Mouse (Mus musculus) embryonic facial prominence, embryonic 11.5 days (tissue): ENCODE results near the gene Hand1. TPM values are rescaled to one million over a fixed set of nuclear protein-coding genes. Genes with fewer than 3 reads are reported as not detected.

ENCODE experiments used
- ATAC-seq: fragments of 200-750 bp; cut with Nextera tagmentation; replicated peaks from 2 replicates; pipeline ENCODE4 v1.8.0; 2017; ENCODE audit warnings: low read depth; ENCODE audit not compliant: insufficient number of reproducible peaks, low FRiP score, low TSS enrichment
- DNase-seq: peaks from one replicate; pipeline ENCODE4 v3.0.0-alpha.2; 2015; ENCODE audit warnings: low spot score
- H3K27ac ChIP-seq: fragments of 300-500 bp; sonication (generic); replicated peaks from 2 replicates; pipeline ENCODE4 v1.5.1; 2014; ENCODE audit warnings: mild to moderate bottlenecking, low read depth, low read length, control low read depth
- H3K27me3 ChIP-seq: fragments of 300-500 bp; sonication (generic); 2 replicates; pipeline ENCODE4 v1.6.1; 2014; ENCODE audit warnings: mild to moderate bottlenecking, low read length, moderate library complexity, mixed read lengths; ENCODE audit not compliant: control insufficient read depth, insufficient read depth
- H3K36me3 ChIP-seq: fragments of 300-500 bp; sonication (generic); replicated peaks from 2 replicates; pipeline ENCODE4 v1.6.1; 2014; ENCODE audit warnings: low read depth, mild to moderate bottlenecking, low read length, moderate library complexity, mixed read lengths; ENCODE audit not compliant: control insufficient read depth, insufficient read depth
- H3K4me1 ChIP-seq: fragments of 300-500 bp; sonication (generic); 2 replicates; pipeline ENCODE4 v1.6.1; 2014; ENCODE audit warnings: low read length, mixed read lengths; ENCODE audit not compliant: control insufficient read depth, insufficient read depth
- H3K4me2 ChIP-seq: fragments of 300-500 bp; sonication (generic); 2 replicates; pipeline ENCODE4 v1.6.1; 2014; ENCODE audit warnings: low read depth, mild to moderate bottlenecking, control low read depth, low read length, moderate library complexity
- H3K4me3 ChIP-seq: fragments of 300-500 bp; sonication (generic); 2 replicates; pipeline ENCODE4 v1.5.1; 2014; ENCODE audit warnings: low read depth, low read length, control low read depth
- H3K9ac ChIP-seq: fragments of 300-500 bp; sonication (generic); replicated peaks from 2 replicates; pipeline ENCODE4 v1.6.1; 2014; ENCODE audit warnings: mild to moderate bottlenecking, control low read depth, low read length
- H3K9me3 ChIP-seq: fragments of 300-500 bp; sonication (generic); replicated peaks from 2 replicates; pipeline ENCODE4 v1.6.1; 2016; ENCODE audit warnings: mild to moderate bottlenecking, low read length, inconsistent platforms, mixed read lengths; ENCODE audit not compliant: control insufficient read depth
- WGBS: fragments of 180-500 bp; shearing (Covaris S2); extraction: QIAGEN DNeasy Blood & Tissue Kit; methylation state at CpG from one replicate; pipeline ENCODE4 v1.1.7; 2014; 5-methylcytosine and 5-hydroxymethylcytosine counted together
- polyA plus RNA-seq: library from polyadenylated mRNA; unstranded; fragments of >200 nt; fragmentation: Nextera tagmentation; extraction: Ambion mirVana; gene quantifications from 2 replicates; pipeline ENCODE4 v1.2.1, GENCODE M21; 2014

Hand1 gene
- polyA plus RNA-seq = 8.2 and 11.9 TPM in 2 replicates

DNA sequence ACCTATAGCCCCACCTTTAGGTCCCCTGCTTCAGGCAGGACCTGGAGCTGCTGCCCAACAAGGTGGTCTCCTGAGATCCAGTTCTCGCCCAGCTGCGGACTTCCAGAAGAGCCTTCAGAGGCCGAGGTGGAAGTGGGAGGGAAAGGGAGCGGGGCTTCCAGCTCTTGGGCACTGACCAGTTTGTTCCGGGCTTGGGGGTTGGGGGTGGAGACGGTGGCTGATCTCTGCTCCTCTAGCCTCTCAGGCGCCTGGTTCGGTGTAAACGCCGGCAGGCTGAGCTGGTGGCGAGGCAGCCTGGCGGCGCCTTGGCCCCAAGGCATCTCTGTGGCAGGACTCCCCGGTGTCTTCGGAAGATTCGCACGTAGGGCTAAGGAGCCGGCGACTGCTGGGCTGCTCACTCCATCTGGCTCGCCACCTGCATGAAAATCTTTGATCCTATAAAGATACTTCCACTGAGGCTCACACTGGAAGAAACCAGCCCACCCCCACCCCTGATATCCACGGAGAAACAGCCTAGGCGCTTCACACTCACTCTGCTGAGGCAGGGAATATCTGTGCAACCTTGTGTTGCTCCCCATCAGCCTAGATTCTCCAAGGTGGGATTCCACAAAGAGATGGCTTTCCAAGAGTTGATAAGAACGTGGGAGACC is at the start of gene Hand1:
Hand1 (minus strand) TSS at position 267 of the 650 bp plus-strand sequence.
- H3K27ac ChIP-seq = no peak within 1 kb of the TSS
- DNase-seq (peak; percentile 28), ATAC-seq (no peak)
- no peaks in the 10 kb centered on the region for H3K9me3 ChIP-seq
- peaks cover 3% of the 10 kb centered on the region; the same call in 1 of the 2 replicates for H3K4me1 ChIP-seq
- no peak within 1 kb of the TSS for H3K4me2 ChIP-seq
- no peak within 1 kb of the TSS for H3K9ac ChIP-seq
- peak within 1 kb of the TSS; percentile 10; the same call in 1 of the 2 replicates for H3K4me3 ChIP-seq
- H3K27me3 ChIP-seq = peaks cover 84% of the 10 kb centered on the region
- no peaks in the 10 kb centered on the region for H3K36me3 ChIP-seq
- WGBS = 2% methylated on average over 23 of the region's 23 CpGs

DNA sequence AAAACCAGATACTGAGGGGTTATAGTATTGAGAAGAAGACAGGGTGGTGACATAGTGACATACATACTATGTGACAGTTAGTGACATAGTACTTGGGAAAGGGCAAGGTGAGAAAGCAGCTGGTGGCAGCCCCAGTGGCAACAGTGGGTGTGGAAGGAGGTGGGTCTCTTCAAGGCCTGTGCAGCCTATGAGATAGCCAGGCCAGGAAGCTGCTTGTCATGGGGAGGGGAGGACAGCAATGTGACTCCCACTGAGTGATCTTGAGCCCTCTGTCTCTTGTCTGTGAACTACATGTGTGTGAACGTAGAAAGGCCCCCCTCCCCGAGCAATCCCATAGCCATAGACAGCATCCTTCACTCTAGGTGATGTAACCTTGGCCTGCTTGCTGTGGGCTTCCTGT is 43.5 kb upstream of the Hand1 start:
- Histone ChIP-seq H3K9ac (no peak overlapping the region), H3K27me3 (no peaks in the 10 kb centered on the region), H3K27ac (no peak overlapping the region), H3K4me2 (no peak overlapping the region), H3K36me3 (no peaks in the 10 kb centered on the region), H3K9me3 (no peaks in the 10 kb centered on the region), H3K4me1 (no peaks in the 10 kb centered on the region), H3K4me3 (no peak overlapping the region)
- WGBS = 88% methylated on average over 2 of the region's 2 CpGs
- ATAC-seq (no peak), DNase-seq (no peak)

DNA sequence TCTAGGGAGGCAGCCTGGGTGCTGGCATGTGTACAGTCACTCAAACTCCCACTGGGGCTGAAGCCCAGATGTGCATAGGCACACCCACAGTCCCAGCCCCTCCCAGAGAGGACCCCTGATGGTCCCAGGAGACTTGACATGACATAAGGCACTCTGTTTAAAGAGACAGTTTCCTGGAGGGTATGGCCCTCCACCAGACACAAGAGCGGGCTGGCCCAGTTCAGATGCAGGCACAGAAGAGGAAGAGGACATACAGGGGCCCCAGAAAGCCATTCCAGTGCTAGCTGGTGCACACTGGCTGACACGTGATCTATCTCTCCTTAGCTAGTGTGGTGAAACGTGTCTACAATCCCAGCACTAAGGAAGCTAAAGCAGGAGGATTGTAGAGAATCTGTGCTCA is 40.4 kb upstream of the Hand1 start:
- no peaks in the 10 kb centered on the region for H3K27me3 ChIP-seq
- 57% methylated on average over 3 of the region's 3 CpGs for WGBS
- H3K27ac ChIP-seq = no peak overlapping the region
- no peak overlapping the region for H3K9ac ChIP-seq
- no peak overlapping the region for H3K4me3 ChIP-seq
- ATAC-seq (no peak), DNase-seq (no peak)
- H3K36me3 ChIP-seq = no peaks in the 10 kb centered on the region
- H3K4me2 ChIP-seq = no peak overlapping the region
- no peaks in the 10 kb centered on the region for H3K4me1 ChIP-seq
- no peaks in the 10 kb centered on the region for H3K9me3 ChIP-seq

DNA sequence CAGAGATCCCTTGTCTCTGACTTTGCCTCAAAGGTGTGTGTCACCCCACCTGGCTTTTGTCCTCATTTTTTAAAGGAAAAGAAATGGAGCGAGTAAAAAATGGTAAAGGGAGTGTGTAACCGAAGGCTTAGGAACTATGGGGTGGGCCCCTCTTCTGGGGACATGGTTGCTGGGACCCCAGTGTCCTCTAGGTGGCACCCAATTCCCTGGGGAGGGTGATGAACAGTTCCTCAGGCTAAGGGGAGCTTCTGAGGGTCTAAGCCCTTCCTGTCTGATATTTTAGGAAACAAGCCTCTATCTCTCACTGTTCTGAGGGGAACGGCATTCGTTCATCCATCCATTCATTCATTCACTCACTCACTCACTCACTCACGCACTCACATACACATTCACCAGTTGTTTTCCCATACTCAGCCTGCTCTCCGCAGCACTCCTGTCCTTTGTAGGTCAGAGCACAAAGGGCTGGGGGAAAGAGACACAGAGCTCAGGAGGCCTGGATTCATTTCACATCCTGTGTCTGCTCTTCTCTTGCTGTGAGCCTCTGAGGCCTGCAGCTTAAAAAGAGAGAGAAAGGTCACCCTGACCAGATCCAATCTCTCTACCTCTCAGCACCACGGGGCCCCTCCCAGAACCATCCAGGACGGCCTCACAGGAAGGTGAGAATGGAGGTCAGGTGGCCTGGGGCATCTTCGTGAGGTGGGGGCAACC is 36.3 kb upstream of the Hand1 start:
- H3K27ac ChIP-seq = no peak overlapping the region
- 52% methylated on average over 9 of the region's 9 CpGs for WGBS
- no peaks in the 10 kb centered on the region for H3K36me3 ChIP-seq
- no peaks in the 10 kb centered on the region for H3K27me3 ChIP-seq
- H3K9ac ChIP-seq = no peak overlapping the region
- no peaks in the 10 kb centered on the region for H3K9me3 ChIP-seq
- ATAC-seq = no peak
- no peak overlapping the region for H3K4me3 ChIP-seq
- peak; percentile 49 for DNase-seq
- no peak overlapping the region for H3K4me2 ChIP-seq
- H3K4me1 ChIP-seq = no peaks in the 10 kb centered on the region

DNA sequence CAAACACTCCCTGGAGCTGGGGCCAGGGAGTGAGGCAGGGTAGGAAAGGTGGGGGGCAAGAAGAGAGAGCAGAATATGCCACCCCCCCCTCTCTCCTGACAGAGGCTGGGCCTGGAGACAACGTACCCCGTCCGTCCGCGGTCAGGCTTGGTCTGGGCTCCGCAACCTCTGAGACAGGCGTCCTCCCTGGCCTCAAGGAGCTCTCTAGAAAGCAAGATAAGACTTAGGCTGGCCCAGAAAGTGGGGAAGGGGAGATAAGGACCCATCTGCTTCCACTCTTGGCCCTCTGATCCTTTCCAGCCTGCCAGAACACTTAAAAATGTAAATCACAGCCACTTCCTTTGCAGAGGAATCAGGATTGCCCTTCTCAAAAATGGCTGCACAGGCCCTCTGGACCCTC is 33.8 kb upstream of the Hand1 start:
- no peak for ATAC-seq
- H3K9me3 ChIP-seq = no peaks in the 10 kb centered on the region
- H3K9ac ChIP-seq = no peak overlapping the region
- no peaks in the 10 kb centered on the region for H3K36me3 ChIP-seq
- no peaks in the 10 kb centered on the region for H3K27me3 ChIP-seq
- DNase-seq = no peak
- H3K4me1 ChIP-seq = no peaks in the 10 kb centered on the region
- H3K27ac ChIP-seq = no peak overlapping the region
- 30% methylated on average over 2 of the region's 7 CpGs for WGBS
- no peak overlapping the region for H3K4me3 ChIP-seq
- no peak overlapping the region for H3K4me2 ChIP-seq

DNA sequence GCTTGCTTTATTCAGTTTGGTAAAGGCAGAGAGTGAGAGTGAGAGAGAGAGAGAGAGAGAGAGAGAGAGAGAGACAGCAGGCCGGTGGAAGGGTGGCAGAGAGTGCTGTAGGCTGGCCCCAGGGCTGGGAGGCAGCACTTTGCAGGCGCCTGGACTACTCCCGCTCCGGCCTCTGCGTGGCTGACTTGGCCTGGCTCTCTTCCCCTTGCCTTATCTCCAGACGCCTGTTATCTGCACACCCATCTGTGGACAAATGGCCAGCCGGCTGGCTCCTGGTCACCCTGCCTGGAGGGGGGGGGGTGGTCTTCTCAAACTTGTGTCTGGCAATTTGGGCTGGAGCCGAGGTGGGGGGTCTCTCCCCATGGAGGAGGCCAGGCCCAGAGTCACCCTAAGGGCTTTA is 32.0 kb upstream of the Hand1 start:
- Histone ChIP-seq H3K9ac (no peak overlapping the region), H3K4me1 (no peaks in the 10 kb centered on the region), H3K4me3 (no peak overlapping the region), H3K9me3 (no peaks in the 10 kb centered on the region), H3K27ac (no peak overlapping the region), H3K36me3 (no peaks in the 10 kb centered on the region), H3K27me3 (no peaks in the 10 kb centered on the region), H3K4me2 (no peak overlapping the region)
- WGBS = 40% methylated on average over 6 of the region's 8 CpGs
- no peak for ATAC-seq
- DNase-seq = no peak

DNA sequence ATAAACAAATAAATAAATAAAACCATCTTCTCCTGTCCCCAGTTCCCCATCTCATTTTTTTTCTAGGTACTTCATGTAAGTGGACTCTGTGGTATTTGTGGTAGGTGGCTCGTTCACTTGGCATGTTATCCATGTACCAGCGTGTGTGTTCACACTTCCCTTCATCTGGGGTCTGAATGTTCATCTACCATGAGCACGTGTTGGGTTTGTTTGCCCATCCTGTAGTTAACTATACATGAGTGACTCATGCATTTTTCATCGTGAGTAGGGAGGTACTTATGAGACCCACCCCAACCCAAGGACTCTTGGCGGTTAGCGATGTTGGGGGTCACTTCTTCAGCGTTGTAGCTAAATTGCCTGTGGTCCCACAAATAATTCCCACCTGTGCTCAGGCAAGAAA is 29.5 kb upstream of the Hand1 start:
- Histone ChIP-seq H3K4me1 (no peaks in the 10 kb centered on the region), H3K9me3 (no peaks in the 10 kb centered on the region), H3K4me3 (no peak overlapping the region), H3K27me3 (no peaks in the 10 kb centered on the region), H3K27ac (no peak overlapping the region), H3K9ac (no peak overlapping the region), H3K36me3 (no peaks in the 10 kb centered on the region), H3K4me2 (no peak overlapping the region)
- no peak for ATAC-seq
- WGBS = 91% methylated on average over 7 of the region's 7 CpGs
- no peak for DNase-seq

DNA sequence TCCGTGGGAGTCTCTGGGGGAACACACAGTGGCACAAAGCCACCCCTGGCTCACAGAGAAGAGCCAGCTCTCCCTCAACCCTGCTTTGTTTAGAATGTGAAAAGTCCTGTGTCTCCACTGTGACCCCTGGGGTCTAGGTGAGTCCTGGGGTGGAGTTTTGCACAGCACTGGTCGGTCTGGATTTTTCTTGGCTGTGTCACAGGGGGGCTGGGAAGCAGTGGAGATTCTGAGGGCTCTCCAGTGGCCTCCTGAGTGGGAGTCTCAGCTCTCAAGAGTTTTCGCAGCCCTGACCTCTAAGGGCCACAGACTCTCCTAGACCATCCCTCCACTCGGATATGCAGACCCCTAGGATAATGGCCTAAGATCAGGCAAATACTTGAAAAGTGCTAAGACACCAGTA is 25.1 kb upstream of the Hand1 start:
- Histone ChIP-seq H3K27ac (no peak overlapping the region), H3K9me3 (no peaks in the 10 kb centered on the region), H3K9ac (no peak overlapping the region), H3K4me1 (no peaks in the 10 kb centered on the region), H3K36me3 (no peaks in the 10 kb centered on the region), H3K27me3 (no peaks in the 10 kb centered on the region), H3K4me3 (no peak overlapping the region), H3K4me2 (no peak overlapping the region)
- 42% methylated on average over 4 of the region's 4 CpGs for WGBS
- DNase-seq (no peak), ATAC-seq (no peak)
